12 mouse cellular contexts compared by ENCODE assay signal in the genomic region with DNA sequence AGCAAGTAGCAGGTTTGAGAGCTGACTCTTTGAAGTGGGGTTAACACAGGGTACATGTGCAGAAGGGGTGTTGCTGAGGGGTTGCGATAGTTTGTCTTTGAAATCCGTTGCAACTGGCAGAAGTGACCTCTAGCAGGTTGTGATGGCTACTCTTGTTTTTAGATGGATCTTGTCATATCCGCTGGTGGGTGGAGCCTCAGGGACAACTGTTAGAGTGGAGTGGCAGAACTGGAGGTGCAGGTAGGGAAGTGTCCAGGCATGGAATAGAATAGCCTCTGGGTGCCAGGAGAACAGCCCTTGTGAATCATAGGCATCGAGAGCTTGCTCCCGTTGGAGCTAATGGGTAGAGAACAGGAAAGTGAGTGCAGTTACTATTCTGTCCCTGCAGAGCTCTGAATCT.
DNase-seq lines count a peak whose midpoint lies in the region; ATAC-seq and TF ChIP-seq lines count a peak whose summit lies in the region.
"Had no signal": no experiment of that assay in that cellular context is flagged by ENCODE, and none has a peak within 500 bp of the region (broad histone marks: within the 10 kb centered on the region; RNA-seq: fewer than 3 reads in every experiment).

No protein-coding gene starts in this region.

- H3K9ac ChIP-seq in intestine, embryonic 14.5 days (ENCODE audit: low read length) = no peak overlapping the region
- H3K9ac ChIP-seq in intestine, postnatal 0 days (ENCODE audit: low read depth, low read length) = no peak overlapping the region
- H3K9ac ChIP-seq: forebrain, postnatal 0 days had no signal

- peaks cover 41% of the 10 kb centered on the region for H3K4me1 ChIP-seq in intestine, embryonic 14.5 days (replicated peaks; ENCODE audit: control insufficient read depth, insufficient read depth, low read length)
- H3K4me1 ChIP-seq in intestine, postnatal 0 days (replicated peaks; ENCODE audit: control insufficient read depth, insufficient read depth, low read length) = peaks cover 11% of the 10 kb centered on the region; the same call in 1 of the 2 replicates

- no peaks in the 10 kb centered on the region for H3K27me3 ChIP-seq in intestine, embryonic 14.5 days (replicated peaks; ENCODE audit: control insufficient read depth, insufficient read depth, low read length)
- no peaks in the 10 kb centered on the region for H3K27me3 ChIP-seq in intestine, postnatal 0 days (replicated peaks; ENCODE audit: control insufficient read depth, insufficient read depth, low read length)

- no peaks in the 10 kb centered on the region for H3K36me3 ChIP-seq in intestine, embryonic 14.5 days (ENCODE audit: control insufficient read depth, insufficient read depth, low read length)
- no peaks in the 10 kb centered on the region for H3K36me3 ChIP-seq in intestine, postnatal 0 days (ENCODE audit: control insufficient read depth, insufficient read depth)
- H3K36me3 ChIP-seq: hindbrain, embryonic 10.5 days had no signal

- DNase-seq in adrenal gland, adult 2 months = peak; percentile 30
- no peak for DNase-seq in adrenal gland, adult 18-20 months (ENCODE audit: low spot score in 2 of 2)
- DNase-seq in intestine, embryonic 14.5 days (ENCODE audit: low spot score) = no peak
- peak; percentile 25 for DNase-seq in testis, postnatal 14 days (ENCODE audit: low spot score)
- DNase-seq in testis, postnatal 10 days (ENCODE audit: low spot score) = no peak
- no peak for DNase-seq in ovary, adult 18-20 months (ENCODE audit: low spot score)
- DNase-seq in cerebellum, adult 11-12 months = no peak
- DNase-seq: cerebellum, adult 9-11 months had no signal

- ATAC-seq in intestine, embryonic 14.5 days (replicated peaks; ENCODE audit: low FRiP score, low TSS enrichment, low read depth) = no peak
- no peak for ATAC-seq in intestine, postnatal 0 days

- no peak for TF ChIP-seq CTCF in intestine, postnatal 0 days (IDR thresholded peaks at IDR 0.05; ENCODE audit: low read depth)

- peak overlapping the region; percentile 55 for H3K27ac ChIP-seq in intestine, embryonic 14.5 days (ENCODE audit: low read depth)
- no peak overlapping the region; the same call in 1 of the 2 replicates for H3K27ac ChIP-seq in intestine, postnatal 0 days (ENCODE audit: low read depth, low read length)
- H3K27ac ChIP-seq: hindbrain, embryonic 10.5 days; macrophage had no signal

- H3K4me3 ChIP-seq in intestine, embryonic 14.5 days (ENCODE audit: low read depth, low read length) = no peak overlapping the region
- no peak overlapping the region for H3K4me3 ChIP-seq in intestine, postnatal 0 days (ENCODE audit: low read depth, low read length)
- H3K4me3 ChIP-seq: hindbrain, embryonic 10.5 days had no signal

- WGBS in intestine, embryonic 14.5 days = 49% methylated on average over 5 of the region's 5 CpGs
- WGBS in intestine, postnatal 0 days = 25% methylated on average over 5 of the region's 5 CpGs

- no peaks in the 10 kb centered on the region for H3K9me3 ChIP-seq in intestine, embryonic 14.5 days (ENCODE audit: control insufficient read depth, low read length)
- H3K9me3 ChIP-seq in intestine, postnatal 0 days (ENCODE audit: control insufficient read depth) = no peaks in the 10 kb centered on the region
- H3K9me3 ChIP-seq: hindbrain, embryonic 10.5 days had no signal

- H3K4me2 ChIP-seq in intestine, embryonic 14.5 days (ENCODE audit: low read length) = no peak overlapping the region
- H3K4me2 ChIP-seq in intestine, postnatal 0 days (replicated peaks; ENCODE audit: low read depth) = no peak overlapping the region

Comparison
In these comparisons a context has a peak if more than half of its experiments do, and no peak if none do; other contexts are left out.
1. DNase-seq: peak in adrenal gland, adult 2 months (single experiment) and testis, postnatal 14 days (single experiment); none in adrenal gland, adult 18-20 months (0 of 2), intestine, embryonic 14.5 days (single experiment), testis, postnatal 10 days (single experiment), ovary, adult 18-20 months (single experiment) and cerebellum, adult 11-12 months (single experiment).